Mouse (Mus musculus): ENCODE results near the gene Reps2. TPM values are rescaled to one million over a fixed set of nuclear protein-coding genes. Genes with fewer than 3 reads are reported as not detected.

Reps2 gene
- total and polyA plus RNA-seq, 3 experiments, result 2.2 to 2.8 TPM; not detected in 1

DNA sequence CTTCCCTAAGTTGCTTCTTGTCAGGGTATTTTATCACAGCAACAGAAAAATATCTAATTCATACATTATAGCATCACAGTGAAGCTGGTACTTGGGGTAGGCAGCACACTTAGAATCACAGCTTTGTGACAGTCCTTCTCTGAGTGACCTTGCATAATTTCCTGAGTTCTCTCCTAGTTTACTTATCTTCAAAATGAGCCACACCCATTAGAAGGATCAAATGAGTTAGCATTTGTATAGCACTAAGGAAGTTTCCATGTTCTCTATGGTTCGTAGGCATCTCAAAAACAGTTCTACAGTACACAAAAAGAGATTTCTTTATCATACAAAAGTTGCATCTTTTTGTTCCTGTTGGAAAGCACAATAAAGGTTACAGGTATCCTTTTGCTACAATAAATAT, 187.0 kb downstream of the Reps2 start:
- H3K27me3 ChIP-seq (ENCODE audit: control insufficient read depth in 1 of 2, insufficient read depth in 2 of 2, low read length in 2 of 2), result no peaks in the 10 kb centered on the region
- H3K36me3 ChIP-seq (ENCODE audit: control insufficient read depth in 1 of 2, insufficient read depth in 2 of 2, low read length in 2 of 2), result peaks cover 0 to 55% of the 10 kb centered on the region in 2 experiments; a peak in 2 of 4 replicates
- no peaks in the 10 kb centered on the region for H3K79me2 ChIP-seq (ENCODE audit: control insufficient read depth, insufficient read depth, low read length, poor library complexity)
- DNase-seq (ENCODE audit: low read depth, low spot score), result peak; percentile 64
- no peaks in the 10 kb centered on the region for H3K9me3 ChIP-seq (replicated peaks; ENCODE audit: insufficient read depth, low read length)
- TF ChIP-seq RCOR1 (IDR thresholded peaks at IDR 0.05; ENCODE audit: low read depth, low read length) (peak; percentile 66; the same call in 1 of the 2 replicates), GATA1 (IDR thresholded peaks at IDR 0.05; ENCODE audit: low read depth, low read length) (peak; percentile 46; the same call in 1 of the 2 replicates), SMC3 (IDR thresholded peaks at IDR 0.05; ENCODE audit: low read depth, low read length) (no peak), ETS1 (IDR thresholded peaks at IDR 0.05; ENCODE audit: low read depth, low read length) (peak; percentile 54; the same call in 1 of the 2 replicates), NRF1 (IDR thresholded peaks at IDR 0.05; ENCODE audit: insufficient read depth, low read depth, low read length, poor library complexity, severe bottlenecking) (no peak), TBP (IDR thresholded peaks at IDR 0.05; ENCODE audit: low read depth, low read length) (0 out of 2 replicates have a peak, but pooled peaks have one; percentile 23), EP300 (IDR thresholded peaks at IDR 0.05; ENCODE audit: low read depth in 1 of 2, low read length in 2 of 2) (peak; percentile 34 to 37; a peak in 2 of 4 replicates)
- peak overlapping the region; percentile 54 for H3K27ac ChIP-seq (ENCODE audit: control insufficient read depth, low read depth, low read length)
- peaks cover 28 to 30% of the 10 kb centered on the region in 2 experiments for H3K4me1 ChIP-seq (ENCODE audit: control insufficient read depth in 1 of 2, insufficient read depth in 2 of 2, low read length in 2 of 2)
- no peak overlapping the region for H3K4me3 ChIP-seq (ENCODE audit: control insufficient read depth in 1 of 2, insufficient read depth in 1 of 2, low read depth in 2 of 2, low read length in 2 of 2)
- no peak overlapping the region for H3K9ac ChIP-seq (ENCODE audit: control insufficient read depth, low read depth, low read length, poor library complexity, severe bottlenecking)

GRCm38 (mm10) chrX:162455364-162455763, 188.1 kb downstream of the Reps2 start:
- H3K4me3 ChIP-seq (ENCODE audit: control insufficient read depth in 1 of 2, insufficient read depth in 1 of 2, low read depth in 2 of 2, low read length in 2 of 2), result peak overlapping the region in 1 of 2 experiments; percentile 13; a peak in 1 of 4 replicates
- no peaks in the 10 kb centered on the region for H3K9me3 ChIP-seq (replicated peaks; ENCODE audit: insufficient read depth, low read length)
- H3K9ac ChIP-seq (ENCODE audit: control insufficient read depth, low read depth, low read length, poor library complexity, severe bottlenecking), result no peak overlapping the region
- H3K27ac ChIP-seq (ENCODE audit: control insufficient read depth, low read depth, low read length), result peak overlapping the region; percentile 76
- H3K36me3 ChIP-seq (ENCODE audit: control insufficient read depth in 1 of 2, insufficient read depth in 2 of 2, low read length in 2 of 2), result peaks cover 0 to 55% of the 10 kb centered on the region in 2 experiments; a peak in 2 of 4 replicates
- DNase-seq (ENCODE audit: low read depth, low spot score), result peak; percentile 81
- no peaks in the 10 kb centered on the region for H3K79me2 ChIP-seq (ENCODE audit: control insufficient read depth, insufficient read depth, low read length, poor library complexity)
- peaks cover 28 to 30% of the 10 kb centered on the region in 2 experiments for H3K4me1 ChIP-seq (ENCODE audit: control insufficient read depth in 1 of 2, insufficient read depth in 2 of 2, low read length in 2 of 2)
- no peaks in the 10 kb centered on the region for H3K27me3 ChIP-seq (ENCODE audit: control insufficient read depth in 1 of 2, insufficient read depth in 2 of 2, low read length in 2 of 2)
- TF ChIP-seq SMC3 (IDR thresholded peaks at IDR 0.05; ENCODE audit: low read depth, low read length), result no peak; the same call in 1 of the 2 replicates
- TF ChIP-seq MAZ (IDR thresholded peaks at IDR 0.05; ENCODE audit: low read depth, low read length), result no peak
- no peak for TF ChIP-seq CTCF (IDR thresholded peaks at IDR 0.05 in 2 of 3, conservative IDR thresholded peaks at IDR 0.05 in 1 of 3; ENCODE audit: control insufficient read depth in 1 of 3, insufficient read depth in 1 of 3, low read depth in 2 of 3, low read length in 3 of 3, poor library complexity in 1 of 3, severe bottlenecking in 1 of 3)
- no peak for TF ChIP-seq USF1 (IDR thresholded peaks at IDR 0.05; ENCODE audit: low read depth, low read length)
- TF ChIP-seq UBTF (IDR thresholded peaks at IDR 0.05; ENCODE audit: borderline replicate concordance, insufficient read depth, low read depth, low read length), result no peak
- TF ChIP-seq EP300 (IDR thresholded peaks at IDR 0.05; ENCODE audit: low read depth in 1 of 2, low read length in 2 of 2), result peak; percentile 84 to 94
- TF ChIP-seq ZNF384 (IDR thresholded peaks at IDR 0.05; ENCODE audit: low read depth, low read length), result no peak
- TF ChIP-seq MXI1 (IDR thresholded peaks at IDR 0.05; ENCODE audit: low read depth, low read length), result peak; percentile 42; the same call in 1 of the 2 replicates
- no peak for TF ChIP-seq MYB (IDR thresholded peaks at IDR 0.05; ENCODE audit: low read depth, low read length)
- TF ChIP-seq ZKSCAN1 (IDR thresholded peaks at IDR 0.05; ENCODE audit: low read depth, low read length), result no peak
- TF ChIP-seq SIN3A (IDR thresholded peaks at IDR 0.05; ENCODE audit: low read length), result peak; percentile 74
- TF ChIP-seq TCF12 (IDR thresholded peaks at IDR 0.05; ENCODE audit: low read depth, low read length), result peak; percentile 54; the same call in 1 of the 2 replicates
- TF ChIP-seq ELF1 (IDR thresholded peaks at IDR 0.05; ENCODE audit: low read depth, low read length), result peak; percentile 63; the same call in 1 of the 2 replicates
- TF ChIP-seq TAL1 (IDR thresholded peaks at IDR 0.05; ENCODE audit: low read length), result no peak
- no peak for TF ChIP-seq GABPA (IDR thresholded peaks at IDR 0.05; ENCODE audit: low read depth, low read length)
- TF ChIP-seq BHLHE40 (IDR thresholded peaks at IDR 0.05; ENCODE audit: borderline replicate concordance, low read depth, low read length), result no peak
- TF ChIP-seq POLR2A (IDR thresholded peaks at IDR 0.05; ENCODE audit: control insufficient read depth in 1 of 2, insufficient read depth in 1 of 2, low read depth in 1 of 2, low read length in 2 of 2, poor library complexity in 1 of 2), result no peak
- no peak for TF ChIP-seq NRF1 (IDR thresholded peaks at IDR 0.05; ENCODE audit: insufficient read depth, low read depth, low read length, poor library complexity, severe bottlenecking)
- TF ChIP-seq CHD1 (IDR thresholded peaks at IDR 0.05; ENCODE audit: low read depth, low read length), result no peak
- TF ChIP-seq ZMIZ1 (IDR thresholded peaks at IDR 0.05; ENCODE audit: low read depth, low read length), result no peak
- no peak for TF ChIP-seq JUND (IDR thresholded peaks at IDR 0.05; ENCODE audit: low read depth, low read length)
- no peak for TF ChIP-seq MEF2A (IDR thresholded peaks at IDR 0.05; ENCODE audit: extremely low read depth, insufficient replicate concordance, low read depth, low read length, poor library complexity, severe bottlenecking)
- TF ChIP-seq MAX (IDR thresholded peaks at IDR 0.05; ENCODE audit: low read length), result no peak
- no peak for TF ChIP-seq RAD21 (IDR thresholded peaks at IDR 0.05; ENCODE audit: low read depth, low read length)
- TF ChIP-seq GATA1 (IDR thresholded peaks at IDR 0.05; ENCODE audit: low read depth, low read length), result peak; percentile 89
- no peak for TF ChIP-seq MAFK (IDR thresholded peaks at IDR 0.05; ENCODE audit: borderline replicate concordance, low read depth, low read length)
- peak; percentile 70; the same call in 1 of the 2 replicates for TF ChIP-seq RCOR1 (IDR thresholded peaks at IDR 0.05; ENCODE audit: low read depth, low read length)
- TF ChIP-seq ETS1 (IDR thresholded peaks at IDR 0.05; ENCODE audit: low read depth, low read length), result peak; percentile 78
